Mouse (Mus musculus): Measurements from ENCODE around the gene Selenok.

DNA sequence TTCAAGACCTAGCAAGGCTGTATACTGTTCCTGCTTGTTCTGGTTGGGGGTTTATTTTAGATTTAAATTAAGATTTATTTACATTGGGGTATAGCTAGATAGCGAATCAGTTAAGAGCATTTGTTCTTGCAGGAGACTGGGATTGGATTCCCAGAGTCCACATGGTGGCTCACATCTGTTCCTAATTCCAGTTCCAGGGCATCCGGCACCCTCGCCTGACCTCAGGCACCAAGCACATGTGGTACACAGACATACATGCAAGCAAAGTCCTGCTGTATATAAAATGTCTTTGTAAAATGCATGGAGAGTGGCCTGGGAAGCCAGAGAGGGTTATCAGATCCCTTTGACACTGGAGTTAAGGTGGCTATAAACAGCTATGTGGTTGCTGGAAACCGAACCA, 26.9 kb downstream of the Selenok start:
- no peak for TF ChIP-seq CTCF (IDR thresholded peaks at IDR 0.05 in 2 of 3, conservative IDR thresholded peaks at IDR 0.05 in 1 of 3; ENCODE audit: control insufficient read depth in 1 of 3, insufficient read depth in 1 of 3, low read depth in 2 of 3, low read length in 3 of 3, poor library complexity in 1 of 3, severe bottlenecking in 1 of 3)
- no peak for TF ChIP-seq POLR2A (IDR thresholded peaks at IDR 0.05; ENCODE audit: control insufficient read depth in 1 of 2, insufficient read depth in 1 of 2, low read depth in 1 of 2, low read length in 2 of 2, poor library complexity in 1 of 2)
- TF ChIP-seq EP300 (IDR thresholded peaks at IDR 0.05; ENCODE audit: low read depth in 1 of 2, low read length in 2 of 2), result no peak
- no peak for TF ChIP-seq ETS1 (IDR thresholded peaks at IDR 0.05; ENCODE audit: low read depth, low read length)
- no peak for TF ChIP-seq TCF12 (IDR thresholded peaks at IDR 0.05; ENCODE audit: low read depth, low read length)
- TF ChIP-seq MAFK (IDR thresholded peaks at IDR 0.05; ENCODE audit: borderline replicate concordance, low read depth, low read length), result no peak
- TF ChIP-seq MEF2A (IDR thresholded peaks at IDR 0.05; ENCODE audit: extremely low read depth, insufficient replicate concordance, low read depth, low read length, poor library complexity, severe bottlenecking), result no peak
- TF ChIP-seq GATA1 (IDR thresholded peaks at IDR 0.05; ENCODE audit: low read depth, low read length), result no peak
- no peak for TF ChIP-seq CHD2 (IDR thresholded peaks at IDR 0.05; ENCODE audit: low read length)

Measured in MEL (cell line).